Mouse (Mus musculus) retina, adult 2 months (tissue): ENCODE measurements around the gene Skint4.

Experiments used
- DNase-seq: peaks from one replicate; pipeline ENCODE4 v3.0.0-alpha.2; 2012; ENCODE audit warnings: low read depth, low spot score

The Skint4 gene

DNA sequence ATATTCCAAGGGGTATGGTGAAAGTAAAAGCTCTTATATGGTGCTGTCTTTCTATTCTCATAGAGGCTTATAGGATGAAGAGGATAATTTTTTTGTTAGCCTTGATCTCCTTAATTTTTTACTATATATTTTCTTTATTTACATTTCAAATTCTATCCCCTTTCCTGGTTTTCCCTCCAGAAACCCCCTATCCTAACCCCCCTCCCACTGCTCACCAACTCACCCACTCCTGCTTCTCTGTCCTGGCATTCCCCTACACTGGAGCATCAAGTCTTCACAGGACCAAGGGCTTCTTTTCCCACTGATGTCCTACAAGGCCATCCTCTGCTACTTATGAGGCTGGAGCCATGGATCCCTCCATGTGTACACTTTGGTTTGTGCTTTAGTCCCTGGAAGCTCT lies at the start of gene Skint4:
TSS of gene Skint4 (plus strand) at position 301 of the 400 bp plus-strand sequence.
- no peak for DNase-seq
